Mouse (Mus musculus) kidney, adult 9 months (tissue): ENCODE measurements around the gene Nos2.
"Not testable (repeated sequence)": the region's sequence is repeated elsewhere in the genome, so short reads cannot be mapped to it uniquely, and the experiment has no call there.

Experiments
- DNase-seq: peaks from one replicate; pipeline ENCODE4 v3.0.0; 2022

The Nos2 gene

GRCm38 (mm10) chr11:78959841-78960520, 39.4 kb downstream of the Nos2 start:
- DNase-seq = no peak

GRCm38 (mm10) chr11:78961221-78961620, 40.6 kb downstream of the Nos2 start:
- DNase-seq = no peak

- peak; percentile 40 for DNase-seq
Measured at GRCm38 (mm10) chr11:78967371-78967770, 46.8 kb downstream of the Nos2 start.

- no peak for DNase-seq
Measured at GRCm38 (mm10) chr11:78968121-78968520, 47.5 kb downstream of the Nos2 start.

DNA sequence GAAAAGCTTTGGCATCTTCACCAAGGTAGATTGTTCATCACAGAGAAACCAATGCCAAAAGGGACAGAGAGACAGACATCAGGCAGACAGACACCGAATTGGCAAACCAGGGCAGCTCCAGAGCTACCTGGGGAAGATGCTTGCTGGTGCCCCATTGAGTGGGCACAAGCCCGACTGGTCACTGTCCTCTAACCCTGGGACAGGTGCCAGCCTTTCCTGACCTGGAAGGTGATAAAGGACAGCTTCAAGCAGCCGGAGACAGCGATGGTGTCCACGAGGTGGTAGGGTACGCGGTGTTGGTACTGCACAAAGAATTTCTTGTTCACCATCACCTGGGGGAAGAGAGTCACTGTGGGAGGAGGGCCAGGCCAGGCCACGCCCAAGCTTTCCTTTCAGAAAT, 50.5 kb downstream of the Nos2 start:
- DNase-seq = no peak

DNA sequence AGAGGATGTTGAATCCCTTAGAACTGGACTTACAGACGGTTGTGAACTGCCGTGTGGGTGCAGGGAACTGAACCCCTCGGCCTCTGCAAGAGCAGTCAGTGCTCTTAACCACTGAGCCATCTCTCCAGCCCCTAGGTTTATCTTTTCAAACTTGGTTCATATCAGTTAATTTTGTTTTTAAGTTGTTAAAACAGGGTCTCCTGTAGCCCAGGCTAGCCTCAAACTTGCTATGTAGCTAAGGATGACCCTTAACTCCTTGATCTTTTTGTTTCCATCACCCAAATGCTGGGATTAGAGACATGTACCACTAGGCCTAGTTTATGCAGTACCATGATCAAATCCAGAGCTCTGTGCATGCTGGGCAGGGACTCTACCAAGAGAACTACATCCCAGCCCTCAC, 51.2 kb downstream of the Nos2 start:
- DNase-seq = no peak

GRCm38 (mm10) chr11:78972328-78972727, 51.7 kb downstream of the Nos2 start:
- no peak for DNase-seq

GRCm38 (mm10) chr11:78972811-78973351, 52.3 kb downstream of the Nos2 start:
- DNase-seq = no peak

- peak; percentile 31 for DNase-seq
Measured at GRCm38 (mm10) chr11:78973381-78974150, 53.0 kb downstream of the Nos2 start.

DNA sequence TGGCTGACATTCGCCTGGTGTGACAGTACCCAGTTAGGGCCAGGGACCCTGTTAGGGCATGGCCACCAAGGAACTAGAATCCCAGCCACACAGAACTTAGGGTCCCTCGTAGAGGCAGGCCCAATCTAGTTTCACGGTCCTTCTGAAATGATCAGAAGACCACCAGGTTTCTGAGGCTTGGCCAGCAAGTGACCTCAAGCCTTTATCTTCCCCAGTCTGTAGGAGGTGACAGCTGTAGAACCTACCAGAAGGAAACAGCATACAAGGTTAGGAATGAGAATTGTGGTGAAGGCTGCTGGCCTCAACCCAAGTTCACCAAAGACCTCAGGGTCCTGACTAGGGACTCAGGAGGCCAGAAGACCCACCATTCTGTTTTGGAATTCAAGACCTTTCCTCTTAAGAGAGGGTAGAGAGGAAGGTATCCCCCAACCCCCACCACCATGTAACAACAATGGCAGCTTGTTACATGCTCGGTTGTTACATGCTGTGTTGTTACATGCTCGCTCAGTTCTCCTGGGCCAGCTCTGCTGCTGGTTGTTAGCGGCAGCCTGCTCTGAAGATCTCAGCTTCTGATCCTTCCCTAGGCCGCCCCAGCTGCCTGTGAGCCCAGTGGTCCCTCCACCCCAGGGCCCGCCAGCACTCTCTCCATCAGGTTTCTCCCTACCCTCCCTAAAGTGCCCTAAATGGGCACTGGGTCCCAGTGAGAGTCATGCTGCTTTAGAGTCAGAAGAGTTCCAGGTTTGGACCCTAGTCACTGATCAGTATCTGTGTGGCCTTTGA, 56.3 kb downstream of the Nos2 start:
- no peak for DNase-seq

- no peak for DNase-seq
Measured at GRCm38 (mm10) chr11:78978176-78979019, 57.8 kb downstream of the Nos2 start.

GRCm38 (mm10) chr11:78980083-78980634, 59.6 kb downstream of the Nos2 start:
- no peak for DNase-seq

DNA sequence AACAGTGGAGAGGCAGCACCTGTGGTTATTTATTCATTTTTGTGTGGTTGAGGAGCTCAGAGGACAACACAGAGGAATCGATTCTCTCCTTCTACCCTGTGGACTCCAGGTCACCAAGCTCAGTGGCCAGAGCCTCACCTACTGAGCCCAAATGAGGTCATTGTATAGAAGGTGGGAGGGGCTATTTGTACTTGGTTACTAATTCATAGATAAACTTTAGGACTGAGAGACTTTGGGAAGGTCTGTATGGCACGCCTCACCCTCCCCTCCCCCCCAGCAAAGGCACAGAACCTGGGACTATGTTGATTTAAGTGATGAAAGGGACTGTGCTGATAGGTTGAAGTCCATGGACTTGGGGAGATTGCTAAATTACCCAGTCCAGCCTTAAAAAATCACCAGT, 61.5 kb downstream of the Nos2 start:
- DNase-seq = no peak

- no peak for DNase-seq
Measured at GRCm38 (mm10) chr11:78982513-78983291, 62.1 kb downstream of the Nos2 start.

DNA sequence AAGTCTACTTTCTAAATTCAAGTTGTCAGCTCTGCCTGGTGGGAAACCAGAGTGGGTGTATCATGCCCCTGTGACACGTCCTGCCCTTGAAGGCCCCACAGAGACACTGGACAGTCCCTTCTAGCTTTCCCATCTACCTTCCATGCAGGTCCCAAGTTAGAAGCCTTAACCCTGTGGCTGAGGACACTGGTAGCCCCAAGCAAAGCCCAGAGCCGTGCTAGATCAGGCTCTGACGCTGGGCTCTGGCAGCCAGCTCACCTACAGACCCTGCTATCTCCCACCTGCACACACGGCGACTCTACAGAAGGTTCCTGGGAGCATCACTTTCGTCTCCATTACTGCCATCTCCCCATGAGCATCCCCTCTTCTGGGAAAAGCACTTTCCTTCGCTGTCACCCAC, 63.0 kb downstream of the Nos2 start:
- DNase-seq = no peak

DNA sequence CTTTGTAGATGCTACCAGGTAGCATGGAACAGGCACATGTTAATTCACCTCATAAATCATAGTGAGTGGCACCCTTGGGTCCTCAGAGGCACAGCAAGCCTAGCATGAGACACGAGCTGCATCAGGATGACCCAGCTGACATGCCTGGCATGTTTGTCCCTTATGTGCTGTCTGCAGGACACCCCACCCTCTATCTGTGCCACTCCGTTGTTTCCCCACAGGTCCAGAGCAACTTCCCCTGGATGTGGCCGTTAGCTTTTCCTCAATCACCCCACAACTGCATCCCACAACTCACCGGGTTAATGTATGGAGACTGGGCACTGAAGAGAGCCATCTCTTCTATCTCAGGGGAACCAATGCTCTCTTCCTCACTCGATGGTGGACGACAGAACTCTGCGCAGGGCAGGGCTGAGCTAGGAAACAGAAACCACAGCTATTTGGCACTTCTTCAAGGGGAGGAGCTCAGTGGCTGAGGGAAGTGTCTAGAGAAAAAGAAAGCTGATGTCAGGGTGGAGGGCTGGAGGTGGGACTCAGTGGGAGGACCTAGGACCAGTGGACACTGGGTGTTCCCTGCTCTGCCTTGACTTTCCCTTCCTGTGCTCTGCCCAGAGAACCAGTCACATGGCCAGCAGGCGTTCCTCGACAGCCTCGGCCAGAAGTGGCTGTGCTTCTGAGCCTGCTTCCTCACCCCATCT, 64.0 kb downstream of the Nos2 start, which contains the start of gene Lgals9:
Lgals9 (minus strand) TSS at position 464 of the 695 bp plus-strand sequence.
- peak; percentile 81 for DNase-seq

DNA sequence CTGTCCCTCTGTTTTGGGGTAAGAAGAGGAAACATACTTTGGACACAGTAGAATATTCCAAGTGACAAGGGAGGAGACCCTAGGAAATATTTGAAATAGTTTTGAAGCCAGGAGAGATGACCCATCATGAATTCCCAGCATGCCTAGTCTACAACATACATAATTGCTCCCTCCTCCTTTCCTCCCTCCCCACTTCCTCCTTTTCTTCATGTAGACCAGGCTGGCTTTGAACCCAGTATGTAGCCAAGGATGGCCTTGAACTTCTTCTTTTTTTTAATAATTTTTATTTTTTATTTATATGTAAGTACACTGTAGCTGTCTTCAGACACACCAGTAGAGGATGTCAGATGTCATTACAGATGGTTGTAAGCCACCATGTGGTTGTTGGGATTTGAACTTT, 64.9 kb downstream of the Nos2 start:
- no peak for DNase-seq

DNA sequence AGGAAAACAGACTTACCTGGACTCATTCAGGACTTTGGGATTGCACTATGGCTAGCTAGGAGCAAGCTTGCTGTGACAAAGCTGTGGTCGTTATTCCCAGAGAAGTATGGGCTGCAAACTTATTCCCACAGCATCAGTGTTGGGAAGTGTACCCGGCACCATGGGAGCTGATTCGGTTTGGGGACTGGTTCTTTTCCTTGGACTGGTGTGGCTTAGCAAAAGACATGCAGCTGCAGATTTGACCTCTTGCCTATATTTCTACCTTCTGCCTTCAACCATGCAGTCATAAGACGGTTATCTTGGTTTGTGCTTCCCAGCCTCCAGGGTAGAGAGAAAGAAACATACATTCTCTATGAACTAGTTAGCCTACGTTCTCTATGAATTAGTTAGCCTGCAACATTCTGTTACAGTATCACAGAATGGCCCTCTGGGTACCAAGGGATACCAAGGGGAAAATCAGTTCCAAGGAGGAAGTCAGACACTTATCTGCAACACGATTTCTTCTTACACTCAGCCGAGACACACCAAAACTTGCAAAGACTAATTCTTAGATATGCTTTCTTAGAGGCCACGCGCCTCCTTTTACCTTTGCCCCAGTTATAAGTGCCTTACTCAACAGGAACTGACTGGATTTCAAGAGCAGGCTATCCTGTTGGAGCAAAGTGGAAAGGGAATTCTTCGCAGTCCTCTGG, 65.9 kb downstream of the Nos2 start:
- no peak for DNase-seq

- DNase-seq = not testable (repeated sequence)
Measured at GRCm38 (mm10) chr11:78989206-78989605, 68.6 kb downstream of the Nos2 start.

- DNase-seq = no peak
Measured at GRCm38 (mm10) chr11:78990096-78990495, 69.5 kb downstream of the Nos2 start.
